Mouse (Mus musculus) spleen, adult 2 months (tissue): ENCODE data around the gene Gm42791.

Experiments used
- CTCF ChIP-seq: fragments of 200-500 bp; IDR thresholded peaks from 2 replicates; pipeline ENCODE4 v1.5.1; 2011; ENCODE audit warnings: mild to moderate bottlenecking, inconsistent platforms; ENCODE audit not compliant: insufficient read depth, insufficient read length, insufficient replicate concordance; ENCODE audit errors: extremely low read depth
- POLR2A ChIP-seq: fragments of 200-500 bp; IDR thresholded peaks from 2 replicates; pipeline ENCODE4 v1.6.1; 2011; ENCODE audit warnings: low read depth, low read length, inconsistent platforms

DNA sequence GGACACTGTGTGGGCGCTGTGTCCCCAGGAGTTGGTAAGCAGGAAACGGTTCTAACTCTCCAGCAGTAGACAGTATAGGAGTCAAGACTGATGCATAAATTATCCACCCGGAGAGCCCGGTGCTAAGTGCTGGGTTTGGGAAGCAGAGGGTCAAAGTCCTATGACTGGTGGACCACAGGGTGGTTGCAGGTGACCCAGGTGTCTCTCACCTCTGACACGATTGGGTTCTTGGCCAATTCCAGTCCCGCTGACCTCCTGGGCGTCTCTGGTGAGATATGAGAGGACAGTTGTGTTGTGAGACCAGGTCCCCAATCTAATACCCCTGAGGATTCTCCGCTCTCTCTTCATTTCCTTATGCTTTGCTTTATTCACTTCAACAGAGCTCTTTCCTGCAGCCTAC, 139.9 kb downstream of the Gm42791 start:
- TF ChIP-seq POLR2A (no peak), CTCF (no peak)
